Mouse (Mus musculus) spleen, postnatal 36 days (tissue): ENCODE results near the gene Atp2b2.

Source experiments
- DNase-seq, 2 experiments: peaks; one replicate each; pipeline ENCODE4 v3.0.0; 2022; ENCODE audit warnings: low spot score in 2 of 2, mixed read lengths in 1 of 2

The Atp2b2 gene

DNA sequence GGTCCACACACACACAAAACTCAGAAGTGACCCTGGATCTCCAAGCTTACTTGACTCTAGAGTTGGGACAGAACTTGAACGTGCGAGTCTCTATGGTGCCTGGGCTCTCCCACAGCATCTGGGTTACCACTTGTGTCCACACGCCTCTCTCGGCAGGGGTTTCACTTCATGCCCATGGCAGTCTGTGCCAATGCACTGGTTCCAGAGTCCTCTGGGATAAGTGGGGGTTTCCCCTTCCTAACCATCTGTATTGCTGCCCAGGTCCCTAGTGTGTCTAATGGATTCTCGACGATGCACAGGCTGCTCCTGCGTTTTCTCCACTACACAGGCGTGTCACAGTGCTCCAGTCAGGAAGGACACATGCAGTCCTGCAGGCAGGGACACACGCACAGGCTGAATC, 184.1 kb downstream of the Atp2b2 start:
- no peak for DNase-seq

DNA sequence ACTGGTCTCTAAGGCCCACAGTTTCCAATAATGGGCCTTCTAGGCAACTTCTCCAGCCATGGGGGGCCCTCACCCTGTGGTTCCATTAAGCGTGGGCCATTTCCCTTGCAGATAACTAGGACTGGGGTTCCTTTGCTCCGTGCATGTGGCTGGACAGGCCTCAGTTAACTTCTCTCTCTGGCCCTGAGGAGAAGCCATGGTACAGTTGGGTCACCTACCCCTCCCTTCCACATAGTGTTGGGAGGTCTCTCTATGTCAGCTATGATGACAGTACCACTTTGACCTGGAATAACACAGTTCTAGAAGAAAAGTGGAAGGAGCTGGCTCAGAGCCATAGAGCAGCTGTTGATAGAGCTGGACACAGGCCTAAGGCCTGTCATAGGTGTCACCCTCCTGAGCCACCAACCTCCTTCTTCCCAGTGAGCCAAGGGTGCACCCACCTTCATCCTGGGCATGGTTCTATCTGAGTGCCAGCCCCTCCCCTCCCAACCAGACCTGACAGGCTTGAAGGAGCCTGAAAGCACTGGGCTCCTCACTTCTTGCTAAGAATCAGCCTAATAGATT, 185.0 kb downstream of the Atp2b2 start:
- DNase-seq, result no peak

DNA sequence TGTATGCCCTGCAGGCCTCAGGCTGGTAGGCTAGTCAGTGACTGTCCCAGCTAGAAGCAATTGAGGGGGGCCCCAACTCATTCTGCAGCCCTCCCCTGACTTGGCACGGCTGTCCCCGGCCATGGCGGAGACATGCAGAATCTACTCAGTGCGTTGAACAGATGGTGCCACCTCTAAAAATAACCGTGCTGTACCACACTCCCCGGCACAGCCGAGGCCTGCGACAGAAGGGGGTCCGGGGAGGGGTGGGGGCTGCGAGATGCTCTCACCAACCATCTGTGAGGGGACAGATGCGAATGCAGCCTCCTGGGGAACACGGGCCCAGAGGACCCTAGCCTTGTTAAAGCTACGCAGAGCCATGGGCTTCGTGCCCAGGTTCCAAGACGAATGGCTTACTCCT, 185.6 kb downstream of the Atp2b2 start:
- DNase-seq, result no peak

DNA sequence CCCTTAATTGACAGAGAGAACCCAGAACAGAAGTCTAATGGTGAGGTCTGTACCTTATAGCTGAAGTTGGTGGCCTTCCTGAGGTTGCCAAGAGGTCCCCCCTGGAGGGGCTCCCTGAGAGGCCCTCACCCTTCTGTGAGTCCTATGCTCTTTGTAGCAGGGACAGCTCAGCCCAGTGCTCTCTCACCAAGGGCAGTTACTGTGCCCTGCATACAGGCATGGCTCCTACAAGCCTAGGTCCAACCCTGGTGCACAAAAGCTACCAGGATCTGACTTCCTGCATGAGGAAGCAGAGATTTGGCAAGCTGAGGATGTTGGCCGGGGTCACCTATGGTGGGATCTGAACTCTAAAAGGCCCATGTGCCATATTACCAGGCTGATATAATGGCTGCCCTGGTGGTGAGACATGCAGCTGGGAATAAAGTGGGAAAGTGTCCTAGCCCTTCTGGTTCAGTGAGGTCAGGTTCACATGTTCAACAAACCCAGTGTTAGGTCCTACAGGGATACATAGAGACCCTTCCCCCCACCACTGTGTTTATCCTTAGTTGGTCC, 186.2 kb downstream of the Atp2b2 start:
- no peak for DNase-seq

DNA sequence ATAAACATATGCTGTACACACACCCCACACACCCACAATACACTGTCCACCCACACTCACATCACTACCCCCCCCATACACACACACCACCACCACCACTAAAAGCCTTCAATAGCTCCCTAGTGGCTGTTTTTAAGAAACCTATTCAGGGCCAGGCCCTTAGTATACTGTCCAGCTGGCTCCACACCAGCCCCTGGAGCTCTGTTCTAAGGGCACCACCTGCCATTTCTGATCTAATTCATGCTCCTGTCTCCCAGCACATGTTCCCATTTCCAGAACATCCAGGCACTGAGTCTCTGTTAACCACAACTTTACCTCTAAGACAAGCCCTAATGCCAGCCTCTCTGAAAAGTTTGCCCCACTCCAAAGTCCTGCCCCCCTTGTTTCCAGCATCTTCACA, 186.8 kb downstream of the Atp2b2 start:
- no peak for DNase-seq

DNA sequence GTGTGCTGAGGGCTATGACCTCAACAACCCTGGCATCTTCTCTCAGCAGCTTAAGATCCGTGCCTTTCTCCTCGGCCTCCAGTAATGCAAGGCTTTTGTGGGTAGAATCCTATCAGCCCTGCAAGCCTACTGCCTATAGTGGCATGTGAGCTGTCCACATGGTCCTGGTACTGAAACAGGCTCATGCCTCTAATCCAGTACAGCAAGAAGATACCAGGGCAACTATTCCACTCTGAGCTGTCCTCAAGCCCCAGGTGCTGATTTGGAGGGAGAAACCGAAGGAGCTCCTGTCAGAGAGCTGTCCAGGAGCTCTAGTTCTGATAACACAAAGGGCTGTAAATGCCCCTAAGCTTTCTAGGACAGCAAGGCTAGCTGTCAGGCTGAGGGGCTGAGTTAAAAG, 190.1 kb downstream of the Atp2b2 start:
- peak in 1 of 2 experiments; percentile 27 for DNase-seq

DNA sequence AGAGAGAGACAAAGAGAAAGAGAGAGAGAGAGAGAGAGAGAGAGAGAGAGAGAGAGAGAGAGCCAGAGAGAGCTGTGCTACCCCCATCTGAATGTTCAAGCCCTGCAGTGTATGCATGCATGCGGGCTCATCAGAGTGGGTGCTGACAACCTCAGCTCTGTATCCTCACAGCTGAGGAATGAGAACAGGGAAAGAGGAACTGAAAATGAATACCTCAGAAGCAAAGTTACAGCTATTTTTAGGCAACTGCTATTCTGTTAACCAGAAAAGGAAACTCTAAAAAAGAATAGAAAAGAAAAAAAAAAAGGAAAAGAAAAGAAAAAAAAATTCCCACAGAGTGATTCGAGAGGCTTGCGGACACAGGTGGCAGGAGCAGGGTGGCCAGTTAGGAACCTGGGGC, 192.6 kb downstream of the Atp2b2 start:
- DNase-seq, result peak; percentile 29 to 36

DNA sequence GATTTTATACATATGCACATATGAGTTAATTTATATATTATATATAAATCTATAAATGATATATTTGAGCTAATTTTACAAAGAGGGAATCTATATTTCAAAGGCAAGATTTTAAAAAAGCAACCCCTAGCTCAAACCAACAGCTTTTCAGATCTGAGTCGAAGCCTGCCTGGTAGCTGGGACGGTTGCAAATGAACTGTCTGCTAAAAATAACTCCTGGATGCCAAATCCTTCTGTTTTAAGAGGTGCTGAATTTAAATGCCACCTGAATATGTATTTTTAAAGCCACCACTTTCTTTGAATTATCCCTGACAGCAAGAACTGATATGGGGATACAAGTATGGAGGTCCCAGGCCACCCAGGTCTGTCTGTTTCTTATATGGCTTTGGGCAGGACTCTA, 193.8 kb downstream of the Atp2b2 start:
- DNase-seq, result no peak

DNA sequence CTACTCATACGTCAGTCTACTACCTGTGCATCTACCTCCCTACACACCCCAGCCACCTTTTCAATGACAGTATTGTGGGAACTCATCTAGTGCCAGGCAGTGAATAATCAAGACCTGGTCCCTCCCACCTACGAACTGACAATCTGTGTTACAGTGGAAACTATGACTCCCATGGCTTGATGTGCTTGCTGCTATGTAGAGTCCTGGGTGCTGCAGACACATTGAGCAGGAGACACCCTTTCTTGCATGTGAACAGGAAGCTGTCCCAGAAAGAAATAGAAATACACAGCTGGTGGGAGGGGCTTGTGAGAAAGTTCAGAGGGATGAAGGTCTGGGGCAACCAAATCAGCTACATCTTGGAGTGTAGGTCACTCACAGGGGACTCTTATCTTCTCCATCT, 195.3 kb downstream of the Atp2b2 start:
- no peak for DNase-seq

DNA sequence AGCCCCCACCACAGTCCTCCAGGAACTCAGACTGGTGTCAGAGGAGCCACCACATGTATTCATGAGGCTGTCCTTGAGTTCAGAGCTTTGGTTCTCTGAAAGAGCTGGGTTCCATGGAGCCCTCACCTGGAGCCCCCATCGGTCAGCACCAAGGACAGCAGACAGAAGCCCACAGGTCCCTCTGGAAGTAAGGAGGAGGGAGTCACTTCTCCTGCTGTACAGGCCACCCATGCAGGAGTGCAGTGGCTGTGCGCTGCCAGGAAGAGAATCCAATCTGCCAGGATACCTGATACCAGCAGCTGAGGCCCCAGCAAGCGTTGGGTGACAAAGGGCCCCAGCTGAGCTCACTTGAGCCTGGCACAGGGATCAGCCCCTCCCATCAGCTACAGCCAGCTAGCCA, 199.2 kb downstream of the Atp2b2 start:
- no peak for DNase-seq

DNA sequence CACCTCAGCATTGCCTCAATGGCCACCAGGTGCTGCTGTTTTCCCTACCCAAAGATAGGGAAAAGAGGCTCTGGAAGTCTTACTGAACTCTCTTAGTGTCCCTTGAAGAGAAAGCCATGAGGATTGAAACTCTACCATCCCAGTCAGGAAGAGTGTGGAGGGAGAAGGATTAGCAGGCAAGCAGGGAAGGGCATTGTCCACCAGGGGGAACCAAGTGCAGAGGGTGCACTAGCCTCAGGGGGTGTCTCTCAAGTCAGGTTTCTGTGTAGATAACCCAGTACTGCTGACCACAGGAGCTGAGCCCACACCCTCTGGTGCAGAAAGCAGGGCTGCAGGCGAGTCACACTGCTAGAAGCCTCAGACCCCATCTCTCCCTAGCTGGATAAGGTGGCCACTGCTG, 203.9 kb downstream of the Atp2b2 start:
- DNase-seq, result no peak

DNA sequence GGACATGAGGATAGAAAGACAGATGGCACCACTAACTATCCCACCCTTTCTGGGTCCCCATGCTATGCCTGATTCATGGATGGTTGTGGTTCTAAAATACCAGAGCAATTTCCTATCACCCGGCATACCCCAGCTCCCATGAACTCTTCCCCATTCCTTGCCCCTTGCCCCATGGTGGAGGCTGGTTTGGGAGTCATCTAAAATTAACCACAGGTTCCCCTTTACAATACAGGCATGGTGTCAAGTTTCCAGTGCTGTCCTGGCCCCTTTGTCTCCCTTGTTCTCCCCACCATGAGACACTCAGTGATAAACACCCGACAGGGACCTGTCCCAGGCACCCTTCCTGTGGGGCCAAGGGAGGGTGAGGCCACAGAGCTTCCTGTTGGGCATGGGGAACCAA, 204.7 kb downstream of the Atp2b2 start:
- DNase-seq, result no peak

DNA sequence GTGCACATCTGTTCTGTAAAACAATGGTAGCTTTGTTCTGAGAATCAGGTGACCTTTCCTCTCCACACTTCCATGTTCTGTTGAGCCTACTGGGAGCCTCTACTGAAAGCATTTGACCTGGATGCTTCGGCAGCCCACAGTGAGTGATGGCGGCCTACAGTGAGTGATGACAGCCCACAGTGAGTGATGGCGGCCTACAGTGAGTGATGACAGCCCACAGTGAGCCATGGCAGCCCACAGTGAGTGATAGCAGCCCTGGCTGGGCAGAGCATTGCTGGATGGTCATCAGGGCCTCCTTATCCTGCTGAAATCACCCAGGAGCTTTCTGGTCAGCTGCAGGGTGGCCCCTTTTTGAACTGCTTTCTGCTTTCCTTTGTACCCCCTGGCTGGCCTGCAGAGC, 205.9 kb downstream of the Atp2b2 start:
- no peak for DNase-seq

DNA sequence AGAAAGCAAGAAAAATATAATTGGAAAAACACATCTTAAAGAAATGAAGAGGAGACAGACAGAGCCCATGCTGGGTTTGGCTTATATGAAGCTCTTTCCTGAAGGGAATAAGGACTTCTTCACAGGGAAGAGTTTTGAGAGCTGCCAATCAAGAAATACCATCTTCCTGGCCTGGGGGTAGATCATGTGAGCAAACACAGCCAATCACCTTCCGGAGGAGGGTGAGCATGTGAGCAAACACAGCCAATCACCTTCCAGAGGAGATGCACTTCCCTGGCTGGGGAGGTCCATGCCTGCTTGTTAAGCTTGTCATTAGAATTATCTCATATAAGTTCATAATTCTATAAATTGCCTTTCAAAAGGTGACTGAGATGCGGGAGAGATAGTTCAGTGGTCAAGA, 211.9 kb downstream of the Atp2b2 start:
- no peak for DNase-seq

DNA sequence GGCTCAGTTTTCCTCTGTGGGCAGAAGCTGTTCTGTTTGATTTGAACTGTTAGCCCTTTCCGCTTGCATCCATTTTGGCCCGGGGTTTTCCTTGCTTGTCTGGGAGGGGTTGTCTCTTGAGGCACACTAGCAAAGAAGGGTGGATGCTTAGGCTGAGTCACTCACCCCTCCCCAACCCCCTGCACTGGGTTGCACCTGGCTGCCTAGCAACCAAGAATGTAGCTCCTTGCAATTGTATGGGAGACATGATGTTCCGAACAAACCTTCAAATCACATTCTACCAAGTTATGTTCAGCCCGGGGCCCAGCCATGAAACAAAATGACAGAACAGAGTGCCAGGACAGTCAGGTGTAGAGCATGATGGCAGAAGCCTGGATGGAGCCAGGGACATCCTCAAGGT, 215.1 kb downstream of the Atp2b2 start:
- no peak for DNase-seq

DNA sequence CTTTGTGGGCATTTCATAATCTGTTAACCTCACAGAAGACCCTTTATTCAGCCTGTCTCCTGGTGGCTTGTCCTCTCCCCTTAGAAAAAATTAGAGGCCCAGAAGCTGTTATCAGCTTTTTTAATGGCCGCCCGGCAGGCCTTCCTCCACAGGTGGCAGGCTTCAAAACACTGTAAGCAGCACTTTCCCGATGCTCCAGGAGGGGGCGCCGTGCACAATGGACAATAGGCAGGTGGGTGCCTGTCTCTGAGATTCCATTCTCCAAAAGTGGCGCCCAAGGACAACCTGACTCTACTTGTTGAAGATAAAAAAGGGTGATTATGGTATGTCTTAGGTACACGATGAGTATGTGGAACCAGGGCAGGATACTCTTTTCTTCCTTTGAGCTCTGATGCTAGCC, 220.0 kb downstream of the Atp2b2 start:
- peak in 1 of 2 experiments; percentile 5 for DNase-seq

DNA sequence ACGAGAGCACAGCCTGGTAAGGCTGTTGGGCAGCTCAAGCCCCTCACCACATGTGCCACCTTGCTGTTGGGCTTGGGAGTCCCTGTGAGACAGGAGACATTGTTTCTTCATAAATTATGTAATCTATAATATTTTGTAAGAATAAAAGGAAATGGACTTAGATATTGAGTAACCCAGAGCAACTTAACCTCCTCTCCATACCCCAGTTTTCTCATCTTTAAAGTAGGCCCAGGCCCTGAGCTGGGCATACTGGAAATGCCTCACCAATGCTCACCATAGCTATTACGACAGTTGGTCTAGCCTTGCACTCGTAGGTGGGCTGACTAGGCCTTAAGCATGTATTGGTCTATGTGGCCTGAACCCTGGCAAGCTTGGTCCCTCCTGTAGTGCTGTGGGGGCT, 225.7 kb downstream of the Atp2b2 start:
- DNase-seq, result no peak

DNA sequence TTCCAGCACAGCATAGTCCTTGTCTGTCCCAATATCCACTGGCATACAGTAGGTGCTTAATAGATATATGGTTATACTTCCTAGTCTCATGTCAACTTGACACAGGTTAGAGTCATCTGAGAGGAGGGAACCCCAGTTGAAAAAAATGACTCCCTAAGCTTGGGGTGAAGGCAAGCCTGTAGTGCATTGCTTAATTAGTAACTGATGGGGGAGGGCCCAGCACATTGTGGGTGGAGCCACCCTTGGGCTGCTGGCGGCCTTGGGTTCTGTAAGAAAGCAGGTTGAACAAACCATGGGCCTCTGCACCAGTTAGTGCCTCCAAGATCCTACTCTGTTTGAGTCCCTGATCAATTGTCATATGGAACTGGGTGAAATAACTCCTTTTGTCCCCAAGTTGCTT, 231.0 kb downstream of the Atp2b2 start:
- no peak for DNase-seq

DNA sequence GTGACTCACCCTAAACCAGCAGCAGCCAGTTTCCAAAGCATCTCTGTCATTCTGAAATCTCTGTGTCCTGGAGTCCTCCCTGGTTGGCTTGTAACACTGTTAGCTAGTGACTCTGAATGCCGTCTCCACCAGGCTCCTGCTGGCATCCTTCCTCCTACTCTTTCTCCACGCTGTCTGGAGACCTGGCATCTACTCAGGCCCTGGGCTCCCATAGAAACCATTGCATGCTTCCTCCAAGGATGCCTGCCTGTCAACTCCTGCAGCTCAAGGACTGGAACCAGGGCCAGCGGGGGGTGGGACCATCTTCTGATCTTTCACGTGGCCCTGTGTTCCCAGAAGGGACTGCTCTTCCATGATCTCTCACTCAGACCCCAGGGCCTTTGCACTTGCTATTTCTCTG, 231.7 kb downstream of the Atp2b2 start:
- no peak for DNase-seq

DNA sequence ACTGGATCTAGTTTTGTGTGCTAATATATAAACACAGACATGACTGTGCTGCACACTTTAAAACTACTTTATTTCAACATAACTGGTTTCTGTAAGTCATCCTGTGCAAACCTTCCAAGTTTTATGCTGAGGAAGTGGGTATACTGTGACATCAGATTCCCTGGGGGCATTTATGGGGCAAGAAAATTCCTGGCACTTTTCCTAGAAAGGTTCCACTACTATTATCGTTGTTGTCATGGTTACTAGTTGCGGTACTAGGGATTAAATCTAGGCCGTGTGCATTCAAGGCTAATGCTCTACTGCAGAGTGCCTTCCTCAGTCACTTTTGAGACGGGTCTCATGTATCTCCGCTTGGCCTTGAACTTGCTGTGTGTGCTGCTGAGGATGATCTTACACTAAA, 236.2 kb downstream of the Atp2b2 start:
- no peak for DNase-seq

DNA sequence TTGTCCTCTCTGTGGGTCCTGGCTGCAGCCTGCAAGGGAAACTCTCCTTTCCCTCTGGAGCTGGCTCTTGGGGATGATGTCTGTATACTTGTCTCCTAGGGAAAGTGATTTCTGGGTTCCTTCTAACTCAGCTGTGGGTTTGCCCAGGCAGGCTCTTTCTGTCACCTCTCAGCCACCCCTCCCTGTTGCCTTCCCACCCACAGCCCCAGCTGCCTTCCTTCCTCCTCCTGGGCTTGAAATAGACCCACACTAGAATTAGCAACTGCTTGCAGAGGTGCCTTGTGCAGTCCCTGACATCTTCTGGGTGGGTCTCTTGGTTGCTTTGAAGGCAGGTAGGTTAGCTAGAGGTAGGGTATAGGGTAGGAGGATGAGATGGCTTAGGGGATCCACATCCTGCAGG, 241.2 kb downstream of the Atp2b2 start:
- DNase-seq, result no peak

DNA sequence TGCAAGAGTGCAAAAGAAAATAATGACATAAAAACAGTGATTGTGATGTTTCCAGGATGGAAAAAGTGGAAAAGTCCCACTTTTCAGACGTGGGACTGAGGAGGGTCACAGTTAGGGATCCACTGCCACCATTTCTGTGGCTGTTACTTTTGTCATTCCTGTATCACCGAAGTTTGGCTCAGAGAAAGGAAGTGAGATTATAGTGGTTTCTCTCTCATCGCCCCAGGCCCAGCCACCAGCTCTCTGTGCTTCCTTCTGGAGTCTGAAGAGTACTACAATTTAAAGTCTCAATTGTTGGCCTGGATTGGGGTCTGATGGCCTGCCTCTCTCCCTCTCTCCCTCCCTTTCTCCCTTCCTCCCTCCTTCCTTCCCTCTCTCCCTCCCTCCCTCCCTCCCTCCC, 242.5 kb downstream of the Atp2b2 start:
- DNase-seq, result no peak

DNA sequence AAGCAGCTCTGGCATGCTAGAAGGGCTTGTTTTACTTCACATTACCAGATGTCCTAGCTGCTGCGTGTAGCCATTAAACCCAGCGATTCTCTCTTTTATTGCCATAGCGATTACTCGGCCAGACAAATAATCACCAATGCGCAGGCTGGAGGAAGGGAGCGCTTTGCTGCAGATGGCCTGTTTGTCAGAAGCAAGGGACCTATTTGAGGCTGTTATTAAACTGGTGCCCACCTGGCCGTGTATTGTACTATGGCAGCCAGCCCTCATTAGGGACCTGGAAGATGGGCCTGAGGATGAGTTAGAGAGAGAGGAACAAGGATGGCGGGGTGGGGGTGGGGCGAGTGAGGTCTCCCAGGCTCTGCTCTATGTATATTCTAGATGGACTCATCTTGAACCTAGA, 243.1 kb downstream of the Atp2b2 start:
- DNase-seq, result no peak

DNA sequence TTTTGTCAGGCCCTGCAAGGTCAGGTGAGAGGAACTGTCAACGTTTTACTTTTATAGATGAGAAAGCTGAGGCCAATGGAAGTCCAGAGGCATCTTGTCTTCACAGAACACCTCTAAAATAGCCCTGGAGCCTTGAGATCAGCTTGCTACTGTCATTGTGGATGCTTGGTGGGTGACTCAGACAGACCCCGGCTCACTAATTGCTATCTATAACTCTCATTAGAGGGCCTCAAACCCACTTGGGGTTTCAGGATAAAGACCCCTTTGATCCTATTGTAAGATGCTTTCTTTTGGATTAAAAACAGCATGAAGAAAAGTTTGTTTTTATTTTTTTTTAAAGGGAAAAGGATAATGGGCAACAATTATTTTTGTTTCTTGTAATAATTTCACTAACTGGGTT, 243.5 kb downstream of the Atp2b2 start:
- no peak for DNase-seq
